Mouse (Mus musculus) midbrain, embryonic 16.5 days (tissue): ENCODE measurements at regions not wholly inside any gene's neighbourhood (a gene's known extent, or its start where the extent isn't known, plus 50 kb on each side); places are given as distances from the start of the nearest gene placed in this dataset.

Experiments
- ATAC-seq: fragments of 200-750 bp; cut with Nextera tagmentation; 2 replicates; pipeline ENCODE4 v1.8.0; 2017; ENCODE audit warnings: moderate TSS enrichment
- H3K27ac ChIP-seq: fragments of 300-500 bp; sonication (generic); 2 replicates; pipeline ENCODE4 v1.5.1; 2014; ENCODE audit warnings: mild to moderate bottlenecking, low read length, mixed read lengths
- H3K27me3 ChIP-seq: fragments of 300-500 bp; sonication (generic); 2 replicates; pipeline ENCODE4 v1.6.1; 2014; ENCODE audit warnings: low read depth, low read length, mixed read lengths; ENCODE audit not compliant: control insufficient read depth, insufficient read depth
- H3K36me3 ChIP-seq: fragments of 300-500 bp; sonication (generic); 2 replicates; pipeline ENCODE4 v1.6.1; 2014; ENCODE audit warnings: mild to moderate bottlenecking, low read length, moderate library complexity, mixed read lengths; ENCODE audit not compliant: control insufficient read depth, insufficient read depth
- H3K4me1 ChIP-seq: fragments of 300-500 bp; sonication (generic); 2 replicates; pipeline ENCODE4 v1.6.1; 2014; ENCODE audit warnings: mild to moderate bottlenecking, low read length, mixed read lengths; ENCODE audit not compliant: control insufficient read depth, insufficient read depth
- H3K4me2 ChIP-seq: fragments of 300-500 bp; sonication (generic); 2 replicates; pipeline ENCODE4 v1.6.1; 2014; ENCODE audit warnings: mild to moderate bottlenecking, low read length, mixed read lengths
- H3K4me3 ChIP-seq: fragments of 300-500 bp; sonication (generic); 2 replicates; pipeline ENCODE4 v1.5.1; 2014; ENCODE audit warnings: low read depth, mild to moderate bottlenecking, low read length, moderate library complexity, mixed read lengths
- H3K9ac ChIP-seq: fragments of 300-500 bp; sonication (generic); 2 replicates; pipeline ENCODE4 v1.6.1; 2014; ENCODE audit warnings: low read depth, low read length, mixed read lengths
- H3K9me3 ChIP-seq: fragments of 300-500 bp; sonication (generic); replicated peaks from 2 replicates; pipeline ENCODE4 v1.6.1; 2014; ENCODE audit warnings: mild to moderate bottlenecking, low read length, mixed read lengths; ENCODE audit not compliant: control insufficient read depth, poor library complexity, severe bottlenecking
- WGBS: fragments of 180-500 bp; shearing (Covaris S2); extraction: QIAGEN DNeasy Blood & Tissue Kit; methylation state at CpG from one replicate; pipeline ENCODE4 v1.1.7; 2014; 5-methylcytosine and 5-hydroxymethylcytosine counted together

DNA sequence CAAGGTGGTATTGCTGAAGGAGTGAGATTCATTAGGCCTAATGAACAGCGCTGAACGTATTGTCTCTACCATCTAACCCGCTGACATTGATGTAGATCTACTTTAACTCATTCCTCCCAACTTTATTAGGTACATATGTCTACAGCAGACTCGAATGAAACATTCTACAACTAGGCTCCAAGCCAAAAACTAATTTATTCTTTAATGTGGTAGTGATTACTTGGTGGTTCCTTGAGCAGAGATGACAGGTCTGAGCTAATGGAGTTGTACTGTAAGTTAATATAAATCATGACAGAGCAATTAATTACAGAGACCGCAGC is 271.2 kb downstream of the Etnk1 start:
- Histone ChIP-seq H3K27me3 (no peaks in the 10 kb centered on the region), H3K9ac (no peak overlapping the region), H3K4me3 (no peak overlapping the region), H3K4me2 (no peak overlapping the region), H3K36me3 (no peaks in the 10 kb centered on the region), H3K9me3 (no peaks in the 10 kb centered on the region), H3K27ac (no peak overlapping the region), H3K4me1 (peaks cover 11% of the 10 kb centered on the region)
- 58% methylated on average over 5 of the region's 5 CpGs for WGBS
- peak; percentile 52 for ATAC-seq

DNA sequence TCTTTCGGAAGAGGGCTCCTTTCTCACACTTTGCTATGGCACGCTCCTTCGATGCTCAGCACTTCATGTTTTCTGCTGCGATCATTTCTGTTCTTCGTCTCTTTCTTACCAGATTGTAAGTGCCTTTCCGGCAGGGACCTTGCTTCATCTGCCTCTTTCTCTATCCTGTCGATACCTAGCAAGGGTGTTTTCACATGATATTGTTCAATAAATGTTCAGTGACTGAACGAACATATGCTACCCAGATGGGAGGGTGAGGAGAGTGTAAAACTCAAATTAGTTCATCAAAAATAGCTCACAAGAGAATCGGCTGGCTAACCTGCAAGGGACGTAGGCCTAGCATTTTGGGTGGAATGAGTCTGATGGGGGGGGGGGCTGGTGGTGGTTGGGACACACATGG is 272.5 kb downstream of the Etnk1 start:
- H3K4me1 ChIP-seq, result peaks cover 11% of the 10 kb centered on the region
- WGBS, result 91% methylated on average over 10 of the region's 10 CpGs
- no peak overlapping the region for H3K4me2 ChIP-seq
- H3K4me3 ChIP-seq, result no peak overlapping the region
- H3K27ac ChIP-seq, result no peak overlapping the region
- no peak overlapping the region for H3K9ac ChIP-seq
- no peaks in the 10 kb centered on the region for H3K9me3 ChIP-seq
- no peaks in the 10 kb centered on the region for H3K36me3 ChIP-seq
- H3K27me3 ChIP-seq, result no peaks in the 10 kb centered on the region
- ATAC-seq, result no peak

DNA sequence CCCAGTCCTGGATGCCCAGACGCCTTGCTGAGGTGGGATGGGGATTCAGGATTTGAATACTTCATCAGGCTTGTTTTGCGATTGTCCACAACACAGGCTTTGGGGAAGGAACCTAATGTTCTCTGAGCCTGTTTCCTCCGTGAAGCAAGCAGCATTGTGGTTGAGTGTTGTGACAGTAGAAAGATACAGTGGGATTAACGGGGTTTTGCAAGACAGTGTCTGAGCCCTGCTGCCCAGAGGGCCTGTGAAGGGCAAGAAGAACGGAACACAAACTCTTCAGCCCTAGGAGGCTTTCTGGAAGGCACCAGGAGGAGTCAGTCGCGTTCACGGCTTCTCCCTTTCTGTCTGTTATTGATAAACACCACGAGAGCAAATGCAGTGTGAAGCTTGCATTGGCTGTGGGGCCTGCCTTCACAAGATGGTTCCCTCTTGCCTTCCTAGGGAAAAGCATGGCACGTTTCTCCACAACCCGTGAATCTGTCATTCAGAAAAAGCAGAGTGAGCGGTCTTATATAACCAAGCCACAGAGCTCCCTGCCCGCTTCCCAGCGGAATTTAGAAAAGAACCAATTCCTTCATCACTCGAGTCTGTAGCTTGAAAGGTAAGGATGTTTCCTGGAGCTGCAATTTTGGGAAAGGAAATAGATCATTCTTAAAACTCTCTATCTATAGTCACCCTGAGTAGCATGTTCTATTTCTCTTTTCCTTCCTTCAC is 273.4 kb downstream of the Etnk1 start:
- peaks cover 11% of the 10 kb centered on the region for H3K4me1 ChIP-seq
- H3K9me3 ChIP-seq, result no peaks in the 10 kb centered on the region
- no peak overlapping the region for H3K27ac ChIP-seq
- no peak overlapping the region for H3K9ac ChIP-seq
- H3K27me3 ChIP-seq, result no peaks in the 10 kb centered on the region
- 79% methylated on average over 15 of the region's 15 CpGs for WGBS
- no peak overlapping the region for H3K4me3 ChIP-seq
- H3K36me3 ChIP-seq, result no peaks in the 10 kb centered on the region
- ATAC-seq, result no peak
- H3K4me2 ChIP-seq, result no peak overlapping the region

DNA sequence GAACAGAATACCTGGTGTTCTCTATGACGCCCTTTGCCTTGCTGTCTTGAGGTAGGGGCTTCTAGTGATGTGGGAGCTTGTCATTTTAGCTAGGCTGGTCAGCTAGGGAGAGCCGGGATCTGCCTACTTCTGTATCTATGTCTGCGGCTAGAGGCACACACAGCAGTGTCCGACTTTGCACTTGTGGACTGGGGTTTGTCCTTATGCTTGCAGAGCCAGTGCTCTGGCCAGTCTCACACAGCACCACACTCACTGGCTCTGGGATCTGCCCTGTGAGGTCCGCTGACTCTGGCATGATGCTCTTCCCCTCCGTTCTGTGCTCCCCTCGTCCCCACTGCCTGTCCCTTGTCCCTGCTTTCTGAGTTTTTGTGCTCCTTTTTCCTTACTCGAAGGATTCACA is 275.3 kb downstream of the Etnk1 start:
- WGBS, result 85% methylated on average over 8 of the region's 8 CpGs
- no peak for ATAC-seq
- Histone ChIP-seq H3K9ac (no peak overlapping the region), H3K9me3 (no peaks in the 10 kb centered on the region), H3K4me3 (no peak overlapping the region), H3K27me3 (no peaks in the 10 kb centered on the region), H3K4me2 (no peak overlapping the region), H3K36me3 (no peaks in the 10 kb centered on the region), H3K27ac (no peak overlapping the region), H3K4me1 (peaks cover 6% of the 10 kb centered on the region)

DNA sequence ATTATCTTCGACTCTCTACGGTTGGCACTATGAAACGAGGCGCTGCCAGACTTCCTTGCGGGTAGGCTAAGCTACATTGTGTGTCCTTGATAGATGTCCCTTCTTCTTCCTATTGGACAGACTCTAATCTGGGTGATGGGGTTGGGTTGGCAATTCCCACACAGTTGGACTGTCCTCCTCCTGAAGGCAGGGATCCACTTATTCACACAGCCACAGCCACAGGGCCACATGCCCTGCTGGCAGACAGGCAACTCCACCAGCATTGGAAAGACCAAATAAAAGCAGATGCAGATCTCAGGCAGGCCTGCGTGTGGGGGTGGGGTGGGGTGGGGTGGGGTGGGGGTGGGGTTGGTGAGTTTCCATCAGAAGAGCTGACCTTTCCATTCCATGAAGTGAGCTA is 276.4 kb downstream of the Etnk1 start:
- 93% methylated on average over 6 of the region's 6 CpGs for WGBS
- Histone ChIP-seq H3K4me1 (no peaks in the 10 kb centered on the region; the same call in 1 of the 2 replicates), H3K9me3 (no peaks in the 10 kb centered on the region), H3K36me3 (no peaks in the 10 kb centered on the region), H3K27ac (no peak overlapping the region), H3K9ac (no peak overlapping the region), H3K4me3 (no peak overlapping the region), H3K4me2 (no peak overlapping the region), H3K27me3 (no peaks in the 10 kb centered on the region)
- no peak for ATAC-seq

DNA sequence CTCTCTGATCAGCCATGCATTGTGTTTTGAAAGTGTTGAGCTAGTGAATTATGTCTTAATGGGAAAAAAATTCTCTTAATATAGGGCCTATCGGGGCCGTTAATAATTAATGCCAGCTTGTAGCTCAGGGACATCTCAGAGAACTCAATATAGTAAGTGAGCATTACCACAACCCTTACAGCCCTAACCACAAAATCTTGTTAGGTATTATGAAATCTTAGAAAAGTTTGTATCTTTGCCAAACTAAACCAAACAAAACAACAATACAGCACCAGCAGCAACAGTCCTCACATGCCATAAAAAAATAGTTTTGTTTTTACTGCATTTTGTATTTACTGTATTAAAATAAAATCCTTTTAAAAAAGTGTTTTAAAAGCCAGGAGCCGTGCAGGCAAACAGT is 277.8 kb downstream of the Etnk1 start:
- Histone ChIP-seq H3K4me2 (no peak overlapping the region), H3K36me3 (no peaks in the 10 kb centered on the region), H3K9me3 (no peaks in the 10 kb centered on the region), H3K4me1 (no peaks in the 10 kb centered on the region), H3K27me3 (no peaks in the 10 kb centered on the region), H3K9ac (no peak overlapping the region), H3K27ac (no peak overlapping the region), H3K4me3 (no peak overlapping the region)
- WGBS, result 89% methylated on average over 3 of the region's 3 CpGs
- no peak for ATAC-seq

DNA sequence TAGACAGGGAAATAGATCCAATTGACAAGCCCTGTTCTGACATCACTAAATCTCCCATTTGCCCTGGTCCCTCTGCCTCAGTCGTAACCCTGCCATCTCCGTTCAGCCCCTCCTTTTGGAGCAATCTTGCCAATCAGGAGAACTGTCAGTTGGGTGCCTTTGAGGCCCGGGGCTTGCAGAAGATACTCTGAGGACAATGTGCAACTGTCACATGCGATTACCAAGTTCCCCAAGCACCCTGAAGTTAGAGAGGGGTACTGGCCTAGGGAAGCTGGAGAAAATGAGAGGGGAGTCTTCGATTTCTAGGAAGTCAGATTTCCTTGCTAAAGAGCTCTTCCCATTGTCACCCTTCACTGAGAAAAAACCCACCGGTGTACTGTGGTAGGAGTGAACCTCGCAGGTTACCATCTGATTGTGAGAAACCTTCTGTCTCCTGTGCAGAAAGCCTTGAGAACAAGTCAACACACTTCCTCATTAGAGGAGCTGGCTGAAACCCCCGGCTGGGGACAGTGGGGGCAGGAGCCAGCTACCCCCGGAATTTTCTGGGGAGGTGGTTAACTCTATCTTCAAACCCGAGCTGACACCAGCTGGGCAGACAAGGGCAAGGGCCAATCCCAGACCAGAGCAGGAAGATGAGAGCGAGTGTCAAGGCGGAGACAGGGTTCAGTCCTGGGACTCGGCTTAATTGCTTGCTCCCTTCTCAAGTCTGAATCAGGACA is 279.0 kb downstream of the Etnk1 start:
- Histone ChIP-seq H3K27me3 (no peaks in the 10 kb centered on the region), H3K4me2 (no peak overlapping the region), H3K4me3 (no peak overlapping the region), H3K9me3 (no peaks in the 10 kb centered on the region), H3K27ac (no peak overlapping the region), H3K4me1 (no peaks in the 10 kb centered on the region), H3K36me3 (no peaks in the 10 kb centered on the region), H3K9ac (no peak overlapping the region)
- 76% methylated on average over 13 of the region's 13 CpGs for WGBS
- ATAC-seq, result no peak

DNA sequence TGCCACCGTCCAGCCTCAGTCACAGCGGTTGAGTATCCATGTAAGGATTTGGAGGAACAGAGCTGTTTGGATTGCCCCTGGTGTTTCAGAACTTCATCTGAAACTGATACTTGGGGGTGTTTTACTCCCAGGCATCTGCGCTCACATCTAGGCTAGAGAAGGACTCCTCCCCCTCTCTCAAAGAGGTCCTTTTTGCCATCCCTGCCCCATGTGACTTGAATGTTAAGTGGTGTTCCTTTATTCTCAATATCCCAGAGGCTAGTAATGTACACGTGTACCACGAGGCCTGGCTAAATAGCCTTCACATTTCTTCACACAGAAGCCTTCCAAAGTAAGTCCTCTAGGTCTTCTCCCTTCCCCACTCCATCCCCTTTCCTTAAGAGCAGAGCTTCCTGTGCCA is 280.0 kb downstream of the Etnk1 start:
- H3K4me3 ChIP-seq, result no peak overlapping the region
- H3K36me3 ChIP-seq, result no peaks in the 10 kb centered on the region
- ATAC-seq, result no peak
- WGBS, result 69% methylated on average over 5 of the region's 5 CpGs
- H3K27ac ChIP-seq, result no peak overlapping the region
- H3K27me3 ChIP-seq, result no peaks in the 10 kb centered on the region
- no peak overlapping the region for H3K9ac ChIP-seq
- no peak overlapping the region for H3K4me2 ChIP-seq
- no peaks in the 10 kb centered on the region for H3K4me1 ChIP-seq
- no peaks in the 10 kb centered on the region for H3K9me3 ChIP-seq

DNA sequence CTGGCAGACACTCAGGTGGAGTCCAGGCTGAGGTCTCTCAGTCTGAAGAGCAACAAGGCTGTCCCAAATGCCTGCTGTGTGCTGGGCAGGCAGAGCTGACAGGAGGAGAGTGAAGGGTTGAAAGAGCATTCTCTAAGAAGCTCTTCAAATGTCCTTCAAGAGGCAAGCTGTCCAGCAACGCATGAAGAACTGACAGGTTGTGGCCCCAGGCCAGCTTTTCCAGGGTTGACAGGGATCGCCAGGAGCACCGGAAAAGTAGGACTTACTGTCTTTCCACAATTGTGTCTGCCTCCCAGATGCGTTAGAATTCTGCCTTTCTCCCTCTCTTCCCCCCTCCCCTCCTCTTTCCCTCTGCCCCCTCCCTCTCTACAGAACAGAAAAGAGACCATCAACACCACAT is 282.1 kb downstream of the Etnk1 start:
- 74% methylated on average over 4 of the region's 4 CpGs for WGBS
- Histone ChIP-seq H3K9me3 (no peaks in the 10 kb centered on the region), H3K9ac (no peak overlapping the region), H3K27me3 (no peaks in the 10 kb centered on the region), H3K4me2 (no peak overlapping the region), H3K4me3 (no peak overlapping the region), H3K27ac (no peak overlapping the region), H3K36me3 (no peaks in the 10 kb centered on the region), H3K4me1 (no peaks in the 10 kb centered on the region)
- no peak for ATAC-seq
